ENCODE assay signal across 22 mouse cellular contexts in the genomic region with DNA sequence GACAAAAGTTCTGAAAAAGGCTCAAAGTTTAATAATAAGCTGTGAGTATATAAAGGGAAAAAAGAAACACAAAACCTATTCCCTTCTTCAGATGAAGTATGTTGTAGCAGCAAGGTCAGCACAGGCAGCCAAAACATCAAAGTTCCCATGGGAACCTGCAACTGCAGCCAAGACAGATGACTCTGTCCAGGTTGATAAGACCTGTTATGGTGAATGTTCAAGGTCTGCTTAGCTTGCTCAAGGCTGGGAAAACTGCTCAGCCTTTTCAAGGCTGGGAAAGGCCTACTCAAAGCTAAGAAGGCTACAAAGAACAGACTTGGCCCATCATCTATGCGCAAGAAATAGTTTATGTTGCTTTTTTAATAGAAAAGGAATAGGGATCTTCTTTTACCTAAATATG.
DNase-seq lines count a peak whose midpoint lies in the region; ATAC-seq lines count a peak whose summit lies in the region.
"Had no signal": no experiment of that assay in that cellular context is flagged by ENCODE, and none has a peak within 500 bp of the region (broad histone marks: within the 10 kb centered on the region; RNA-seq: fewer than 3 reads in every experiment).

No protein-coding gene starts in this region.

- H3K4me2 ChIP-seq in heart, embryonic 11.5 days, result no peak overlapping the region
- H3K4me2 ChIP-seq: embryonic facial prominence, embryonic 12.5 days; embryonic facial prominence, embryonic 15.5 days; heart, embryonic 13.5 days; hindbrain, embryonic 12.5 days; hindbrain, embryonic 15.5 days had no signal

- 93% methylated on average over 1 of the region's 1 CpGs for WGBS in heart, embryonic 11.5 days (ENCODE audit: insufficient replicate concordance)

- no peaks in the 10 kb centered on the region for H3K9me3 ChIP-seq in heart, embryonic 11.5 days (replicated peaks; ENCODE audit: control insufficient read depth, low read length)
- H3K9me3 ChIP-seq: embryonic facial prominence, embryonic 12.5 days; embryonic facial prominence, embryonic 15.5 days; heart, embryonic 13.5 days; hindbrain, embryonic 12.5 days; hindbrain, embryonic 15.5 days had no signal

- H3K27ac ChIP-seq in heart, embryonic 11.5 days (ENCODE audit: low read depth, low read length), result no peak overlapping the region
- H3K27ac ChIP-seq: embryonic facial prominence, embryonic 12.5 days; embryonic facial prominence, embryonic 15.5 days; heart, embryonic 13.5 days; hindbrain, embryonic 12.5 days; hindbrain, embryonic 15.5 days had no signal

- DNase-seq in heart, adult 11 months, result peak; percentile 74
- DNase-seq in ovary, postnatal 36 days (ENCODE audit: low spot score), result peak; percentile 8
- no peak for DNase-seq in ovary, postnatal 14 days (ENCODE audit: low spot score)
- peak; percentile 21 for DNase-seq in adrenal gland, postnatal 10 days
- DNase-seq in adrenal gland, postnatal 25 days, result peak; percentile 1
- DNase-seq in gastrocnemius, adult 8-10 months (ENCODE audit: low spot score in 2 of 2), result no peak
- no peak for DNase-seq in urinary bladder, postnatal 10 days (ENCODE audit: low spot score)
- DNase-seq: cerebellum, adult 11 months; cerebellum, adult 2 months; cerebellum, adult 9-11 months; cerebellum, postnatal 25 days; gastrocnemius, postnatal 10 days; gastrocnemius, postnatal 36 days had no signal

- no peaks in the 10 kb centered on the region for H3K36me3 ChIP-seq in heart, embryonic 11.5 days (ENCODE audit: control insufficient read depth, insufficient read depth, low read length)
- H3K36me3 ChIP-seq: embryonic facial prominence, embryonic 12.5 days; embryonic facial prominence, embryonic 15.5 days; heart, embryonic 13.5 days; hindbrain, embryonic 12.5 days; hindbrain, embryonic 15.5 days had no signal

- no peak overlapping the region for H3K4me3 ChIP-seq in heart, embryonic 11.5 days (ENCODE audit: low read depth, low read length)
- H3K4me3 ChIP-seq: embryonic facial prominence, embryonic 12.5 days; embryonic facial prominence, embryonic 15.5 days; heart, embryonic 13.5 days; hindbrain, embryonic 12.5 days; hindbrain, embryonic 15.5 days had no signal

- no peak for ATAC-seq in heart, embryonic 11.5 days (replicated peaks; ENCODE audit: insufficient number of reproducible peaks, low FRiP score, low TSS enrichment)
- ATAC-seq: CD4-positive, CD25-positive, alpha-beta regulatory T cell, adult 4 months; forebrain, embryonic 14.5 days; intestine, postnatal 0 days had no signal

- H3K4me1 ChIP-seq in heart, embryonic 11.5 days (ENCODE audit: control insufficient read depth, insufficient read depth, low read length), result no peaks in the 10 kb centered on the region
- H3K4me1 ChIP-seq: embryonic facial prominence, embryonic 12.5 days; embryonic facial prominence, embryonic 15.5 days; heart, embryonic 13.5 days; hindbrain, embryonic 12.5 days; hindbrain, embryonic 15.5 days had no signal

- H3K27me3 ChIP-seq in heart, embryonic 11.5 days (ENCODE audit: control insufficient read depth, insufficient read depth, low read length), result no peaks in the 10 kb centered on the region
- H3K27me3 ChIP-seq: embryonic facial prominence, embryonic 12.5 days; embryonic facial prominence, embryonic 15.5 days; heart, embryonic 13.5 days; hindbrain, embryonic 12.5 days; hindbrain, embryonic 15.5 days had no signal

- no peak overlapping the region for H3K9ac ChIP-seq in heart, embryonic 11.5 days (ENCODE audit: low read depth, low read length)
- H3K9ac ChIP-seq: embryonic facial prominence, embryonic 12.5 days; embryonic facial prominence, embryonic 15.5 days; heart, embryonic 13.5 days; hindbrain, embryonic 12.5 days; hindbrain, embryonic 15.5 days had no signal

Comparison
In these comparisons a context has a peak if more than half of its experiments do, and no peak if none do; other contexts are left out.
1. DNase-seq: peak in heart, adult 11 months (single experiment), ovary, postnatal 36 days (single experiment), adrenal gland, postnatal 10 days (single experiment) and adrenal gland, postnatal 25 days (single experiment); none in ovary, postnatal 14 days (single experiment), gastrocnemius, adult 8-10 months (0 of 2) and urinary bladder, postnatal 10 days (single experiment).